Mouse (Mus musculus) stomach, embryonic 14.5 days (tissue): ENCODE measurements around the gene Tshb. TPM values are rescaled to one million over a fixed set of nuclear protein-coding genes. Genes with fewer than 3 reads are reported as not detected.

Experiments used
- ATAC-seq: fragments of 200-750 bp; cut with Nextera tagmentation; 2 replicates; pipeline ENCODE4 v1.8.0; 2017; ENCODE audit warnings: low read depth, moderate TSS enrichment; ENCODE audit not compliant: insufficient number of reproducible peaks, insufficient read depth, low FRiP score
- H3K27ac ChIP-seq: fragments of 300-500 bp; sonication (generic); 2 replicates; pipeline ENCODE4 v1.5.1; 2014; ENCODE audit warnings: mild to moderate bottlenecking, low read length, moderate library complexity, mixed read lengths
- H3K27me3 ChIP-seq: fragments of 300-500 bp; sonication (generic); 2 replicates; pipeline ENCODE4 v1.6.1; 2014; ENCODE audit warnings: low read length, control low read depth, mixed read lengths; ENCODE audit not compliant: control insufficient read depth, insufficient read depth
- H3K36me3 ChIP-seq: fragments of 300-500 bp; sonication (generic); 2 replicates; pipeline ENCODE4 v1.6.1; 2014; ENCODE audit warnings: mild to moderate bottlenecking, control low read depth, low read length, moderate library complexity, mixed read lengths; ENCODE audit not compliant: control insufficient read depth, insufficient read depth
- H3K4me1 ChIP-seq: fragments of 300-500 bp; sonication (generic); 2 replicates; pipeline ENCODE4 v1.6.1; 2014; ENCODE audit warnings: low read length, control low read depth, mixed read lengths; ENCODE audit not compliant: control insufficient read depth, insufficient read depth
- H3K4me2 ChIP-seq: fragments of 300-500 bp; sonication (generic); replicated peaks from 2 replicates; pipeline ENCODE4 v1.6.1; 2014; ENCODE audit warnings: low read depth, low read length, control low read depth
- H3K4me3 ChIP-seq: fragments of 300-500 bp; sonication (generic); 2 replicates; pipeline ENCODE4 v1.5.1; 2014; ENCODE audit warnings: low read depth, low read length, control low read depth
- H3K9ac ChIP-seq: fragments of 300-500 bp; sonication (generic); replicated peaks from 2 replicates; pipeline ENCODE4 v1.6.1; 2014; ENCODE audit warnings: low read depth, mild to moderate bottlenecking, control low read depth, low read length, moderate library complexity, mixed read lengths
- H3K9me3 ChIP-seq: fragments of 300-500 bp; sonication (generic); 2 replicates; pipeline ENCODE4 v1.6.1; 2016; ENCODE audit warnings: low read depth, low read length, control low read depth; ENCODE audit not compliant: control insufficient read depth
- WGBS: fragments of 180-500 bp; shearing (Covaris S2); extraction: QIAGEN DNeasy Blood & Tissue Kit; methylation state at CpG from one replicate; pipeline ENCODE4 v1.1.7; 2014; 5-methylcytosine and 5-hydroxymethylcytosine counted together
- polyA plus RNA-seq: library from polyadenylated mRNA; unstranded; fragments of >200 nt; fragmentation: Nextera tagmentation; extraction: Ambion mirVana; gene quantifications from 2 replicates; pipeline ENCODE4 v1.2.1, GENCODE M21; 2014

Tshb gene
- polyA plus RNA-seq, 1 experiment from 2014 or later = 0.25 TPM

DNA sequence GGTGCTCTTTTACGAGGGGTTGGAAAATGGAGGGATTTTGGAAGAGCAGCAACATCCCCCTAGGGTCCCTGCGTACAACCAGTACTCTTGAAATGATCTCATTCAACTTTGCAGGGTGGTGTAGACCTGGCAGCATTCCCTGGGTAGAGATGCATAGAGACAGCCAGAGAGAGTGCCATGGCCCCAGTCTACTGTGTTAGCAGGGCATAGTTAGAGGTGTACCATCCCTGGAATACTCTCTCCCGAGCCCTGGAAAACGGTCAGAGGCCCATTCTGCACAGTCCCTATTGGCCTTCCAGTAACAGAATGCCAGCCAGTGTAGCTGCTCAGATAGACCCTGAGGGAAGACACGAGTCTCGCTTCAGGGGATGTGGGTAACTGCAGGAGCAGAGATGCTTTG, 46.9 kb downstream of the Tshb start:
- H3K27me3 ChIP-seq = no peaks in the 10 kb centered on the region
- peaks cover 6% of the 10 kb centered on the region; the same call in 1 of the 2 replicates for H3K4me1 ChIP-seq
- peak overlapping the region; percentile 58 for H3K4me3 ChIP-seq
- H3K9me3 ChIP-seq = no peaks in the 10 kb centered on the region
- WGBS = 65% methylated on average over 6 of the region's 6 CpGs
- peak overlapping the region; percentile 71 for H3K4me2 ChIP-seq
- ATAC-seq = no peak
- no peaks in the 10 kb centered on the region for H3K36me3 ChIP-seq
- H3K27ac ChIP-seq = no peak overlapping the region
- no peak overlapping the region; the same call in 1 of the 2 replicates for H3K9ac ChIP-seq

DNA sequence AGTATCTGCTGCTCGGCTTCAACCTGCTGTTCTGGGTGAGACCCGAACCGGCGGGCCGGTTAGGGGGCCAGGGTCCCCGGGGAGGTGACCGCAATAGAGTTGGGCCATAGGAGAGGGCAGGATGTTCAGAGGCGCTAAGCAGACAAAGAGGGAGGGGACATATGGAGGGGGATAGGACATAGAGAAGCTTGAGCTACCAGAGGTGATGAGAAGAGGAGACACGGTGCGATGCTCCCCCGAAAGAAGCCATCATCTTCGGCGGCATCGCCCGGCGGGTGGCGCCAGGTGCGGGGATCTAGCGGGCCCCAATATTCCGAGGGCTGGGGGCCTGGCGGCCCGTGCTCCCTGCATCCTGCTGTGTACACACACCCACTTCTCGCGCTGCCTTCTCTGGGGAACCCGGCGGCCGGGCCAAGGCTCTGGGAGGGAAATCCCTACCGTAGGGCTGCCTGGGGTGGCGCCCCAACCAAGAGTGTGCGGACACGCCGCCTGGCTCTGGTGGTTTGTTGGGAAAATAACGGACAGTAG, 47.4 kb downstream of the Tshb start:
- ATAC-seq = peak; percentile 51
- no peaks in the 10 kb centered on the region for H3K9me3 ChIP-seq
- peak overlapping the region; percentile 71 for H3K4me2 ChIP-seq
- H3K27me3 ChIP-seq = no peaks in the 10 kb centered on the region
- H3K27ac ChIP-seq = peak overlapping the region; percentile 18; the same call in 1 of the 2 replicates
- H3K4me3 ChIP-seq = peak overlapping the region; percentile 58
- under 1% methylated on average over 33 of the region's 33 CpGs for WGBS
- H3K9ac ChIP-seq = peak overlapping the region; percentile 60
- no peaks in the 10 kb centered on the region for H3K36me3 ChIP-seq
- H3K4me1 ChIP-seq = peaks cover 6% of the 10 kb centered on the region; the same call in 1 of the 2 replicates

DNA sequence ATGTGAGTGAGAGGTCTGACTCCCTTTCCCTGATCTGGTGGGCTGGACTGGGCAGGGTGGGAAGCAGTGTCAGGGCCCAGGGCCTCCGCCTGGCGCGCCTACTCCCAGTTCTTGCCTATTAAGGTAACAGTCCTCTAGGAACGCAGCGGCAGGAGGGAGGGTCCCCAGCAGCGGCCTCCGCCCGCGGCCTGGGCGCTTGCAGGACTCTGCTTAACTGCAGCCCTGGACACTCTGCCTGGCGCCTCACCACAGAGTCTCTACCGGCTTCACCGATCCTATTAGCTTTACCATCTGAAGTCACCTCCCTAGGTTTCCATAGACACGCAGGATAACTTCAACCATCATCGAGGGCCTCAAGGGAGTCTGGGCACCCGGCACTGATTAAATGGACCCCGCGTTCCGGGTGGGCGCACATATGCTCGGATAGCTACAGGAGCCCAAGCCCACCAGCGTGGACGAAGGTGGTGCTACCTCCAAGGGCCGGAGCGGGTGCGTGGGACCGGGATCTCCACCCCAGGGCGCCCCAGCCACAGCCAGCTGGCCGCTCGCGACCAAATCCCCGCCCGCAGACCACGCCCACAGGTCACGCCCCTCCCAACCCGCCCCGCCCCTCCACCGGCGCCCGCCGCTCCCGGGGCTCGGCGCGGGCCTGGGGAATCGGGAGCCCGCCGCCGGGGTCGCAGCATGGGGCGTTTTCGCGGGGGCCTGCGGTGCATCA, 48.0 kb downstream of the Tshb start, which contains the start of gene Tspan2:
Tspan2 (plus strand) TSS at position 217 of the 718 bp plus-strand sequence.
- no peaks in the 10 kb centered on the region for H3K9me3 ChIP-seq
- H3K36me3 ChIP-seq = no peaks in the 10 kb centered on the region
- H3K4me2 ChIP-seq = peak within 1 kb of the TSS; percentile 71
- under 1% methylated on average over 53 of the region's 54 CpGs for WGBS
- peak within 1 kb of the TSS; percentile 60 for H3K9ac ChIP-seq
- peak within 1 kb of the TSS; percentile 85 for H3K27ac ChIP-seq
- H3K27me3 ChIP-seq = no peaks in the 10 kb centered on the region
- peak within 1 kb of the TSS; percentile 58 for H3K4me3 ChIP-seq
- H3K4me1 ChIP-seq = peaks cover 6% of the 10 kb centered on the region; the same call in 1 of the 2 replicates
- peak; percentile 84 for ATAC-seq

- no peaks in the 10 kb centered on the region for H3K27me3 ChIP-seq
- H3K9ac ChIP-seq = peak overlapping the region; percentile 60
- peaks cover 6% of the 10 kb centered on the region; the same call in 1 of the 2 replicates for H3K4me1 ChIP-seq
- no peaks in the 10 kb centered on the region for H3K36me3 ChIP-seq
- ATAC-seq = no peak
- H3K27ac ChIP-seq = peak overlapping the region; percentile 85
- peak overlapping the region; percentile 58 for H3K4me3 ChIP-seq
- WGBS = 23% methylated on average over 6 of the region's 6 CpGs
- peak overlapping the region; percentile 71 for H3K4me2 ChIP-seq
- no peaks in the 10 kb centered on the region for H3K9me3 ChIP-seq
These were observed 48.6 kb downstream of the Tshb start for GRCm38 (mm10) chr3:102733936-102734312.

DNA sequence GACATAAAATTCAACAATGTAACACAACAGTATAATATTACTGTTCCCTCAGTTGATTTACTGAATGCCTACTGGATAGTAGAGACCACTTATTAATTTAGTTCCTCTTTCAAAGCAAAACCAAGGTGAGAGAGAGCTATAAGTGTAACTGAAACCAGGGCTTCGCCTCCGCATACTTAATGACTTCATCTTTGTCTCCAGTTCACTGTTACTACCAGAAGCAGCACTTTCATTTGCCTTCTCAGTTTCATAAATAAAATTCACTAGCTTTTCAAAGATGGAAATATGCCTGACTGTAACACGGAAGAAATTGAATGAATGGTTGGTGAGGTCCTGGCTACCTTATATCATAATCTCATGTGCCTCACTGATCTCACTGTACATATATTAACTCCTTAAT, 49.5 kb downstream of the Tshb start:
- Histone ChIP-seq H3K4me3 (no peak overlapping the region), H3K36me3 (no peaks in the 10 kb centered on the region), H3K27me3 (no peaks in the 10 kb centered on the region), H3K27ac (no peak overlapping the region), H3K9ac (no peak overlapping the region), H3K4me2 (no peak overlapping the region), H3K9me3 (no peaks in the 10 kb centered on the region), H3K4me1 (peaks cover 1% of the 10 kb centered on the region; the same call in 1 of the 2 replicates)
- no peak for ATAC-seq
- 89% methylated on average over 3 of the region's 3 CpGs for WGBS

DNA sequence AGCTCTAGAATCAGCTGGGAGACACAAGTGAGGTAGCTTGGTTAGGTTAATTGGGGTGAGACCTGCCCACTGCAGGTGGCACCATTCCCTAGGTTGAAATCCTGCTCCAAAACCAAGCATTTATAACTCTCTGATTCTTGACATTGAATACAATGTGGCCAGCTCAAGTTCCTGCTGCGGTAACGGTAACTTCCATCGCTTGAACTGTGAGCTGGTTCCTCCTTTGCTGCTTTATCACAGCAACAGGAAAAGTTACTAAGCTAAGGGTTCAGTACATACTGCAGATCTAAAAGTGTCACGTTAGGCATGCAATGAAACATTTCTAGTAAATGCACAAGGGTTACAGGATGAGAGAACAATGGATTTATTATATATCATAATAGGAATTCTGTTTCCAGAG, 49.9 kb downstream of the Tshb start:
- no peaks in the 10 kb centered on the region for H3K27me3 ChIP-seq
- H3K36me3 ChIP-seq = no peaks in the 10 kb centered on the region
- no peaks in the 10 kb centered on the region for H3K9me3 ChIP-seq
- no peak overlapping the region for H3K9ac ChIP-seq
- no peaks in the 10 kb centered on the region; the same call in 1 of the 2 replicates for H3K4me1 ChIP-seq
- no peak overlapping the region for H3K4me3 ChIP-seq
- no peak for ATAC-seq
- no peak overlapping the region for H3K4me2 ChIP-seq
- 87% methylated on average over 4 of the region's 4 CpGs for WGBS
- H3K27ac ChIP-seq = no peak overlapping the region

DNA sequence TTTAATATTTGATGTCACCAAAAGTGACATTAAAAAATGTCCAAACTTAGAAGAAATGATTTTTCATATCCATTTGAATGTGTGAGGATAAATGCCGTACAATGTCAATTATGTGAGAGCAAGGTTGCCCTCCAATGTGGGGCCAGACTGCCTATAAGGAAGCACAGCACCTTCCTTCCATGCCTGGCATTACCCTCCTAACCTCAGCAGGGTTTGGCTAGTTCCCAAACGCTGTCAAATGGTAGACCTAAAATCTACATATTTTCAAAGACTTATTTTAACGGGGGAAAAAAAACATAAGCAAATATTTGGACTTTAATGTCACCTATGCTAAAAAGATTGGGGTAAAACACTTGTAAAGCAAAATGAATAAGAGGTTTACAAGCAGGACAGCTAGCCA, 51.4 kb downstream of the Tshb start:
- no peaks in the 10 kb centered on the region for H3K9me3 ChIP-seq
- H3K9ac ChIP-seq = no peak overlapping the region
- no peak overlapping the region for H3K27ac ChIP-seq
- no peak overlapping the region for H3K4me3 ChIP-seq
- 73% methylated on average over 3 of the region's 3 CpGs for WGBS
- ATAC-seq = no peak
- H3K4me2 ChIP-seq = no peak overlapping the region
- no peaks in the 10 kb centered on the region for H3K27me3 ChIP-seq
- H3K4me1 ChIP-seq = no peaks in the 10 kb centered on the region; the same call in 1 of the 2 replicates
- no peaks in the 10 kb centered on the region for H3K36me3 ChIP-seq

DNA sequence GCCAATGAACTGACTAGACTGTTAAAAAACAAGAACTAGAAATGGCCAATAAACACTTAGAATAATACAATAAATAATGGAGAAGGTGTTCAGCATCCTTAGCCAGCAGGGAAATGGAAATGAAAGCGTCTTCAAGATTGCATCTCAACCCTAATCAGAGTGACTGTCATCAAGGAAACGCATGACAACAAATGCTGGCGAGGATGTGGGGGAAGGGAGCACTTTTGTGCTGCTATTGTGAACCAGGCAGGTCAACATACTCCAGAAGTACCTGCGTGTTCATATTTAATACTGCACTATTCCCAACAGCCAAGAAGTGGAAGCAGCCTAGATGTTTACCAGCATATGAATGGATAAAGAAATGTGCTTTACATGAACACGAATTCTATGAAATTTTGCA, 53.1 kb downstream of the Tshb start:
- ATAC-seq = no peak
- H3K27ac ChIP-seq = no peak overlapping the region
- no peak overlapping the region for H3K4me2 ChIP-seq
- no peaks in the 10 kb centered on the region for H3K27me3 ChIP-seq
- H3K36me3 ChIP-seq = no peaks in the 10 kb centered on the region
- 58% methylated on average over 5 of the region's 5 CpGs for WGBS
- H3K4me1 ChIP-seq = no peaks in the 10 kb centered on the region; the same call in 1 of the 2 replicates
- H3K4me3 ChIP-seq = no peak overlapping the region
- no peak overlapping the region for H3K9ac ChIP-seq
- H3K9me3 ChIP-seq = no peaks in the 10 kb centered on the region
